Mouse (Mus musculus) neural tube, embryonic 13.5 days (tissue): ENCODE data around the gene Tm2d3. TPM values are rescaled to one million over a fixed set of nuclear protein-coding genes. Genes with fewer than 3 reads are reported as not detected.

Experiments used
- ATAC-seq: fragments of 200-750 bp; cut with Nextera tagmentation; 2 replicates; pipeline ENCODE4 v1.8.0; 2017; ENCODE audit warnings: low read depth, mild to moderate bottlenecking, moderate TSS enrichment, moderate library complexity
- H3K27ac ChIP-seq: fragments of 300-500 bp; sonication (generic); replicated peaks from 2 replicates; pipeline ENCODE4 v1.5.1; 2015; ENCODE audit warnings: moderate library complexity, mild to moderate bottlenecking, inconsistent platforms
- H3K27me3 ChIP-seq: fragments of 300-500 bp; sonication (generic); 2 replicates; pipeline ENCODE4 v1.6.1; 2015; ENCODE audit warnings: mild to moderate bottlenecking, inconsistent platforms
- H3K36me3 ChIP-seq: fragments of 300-500 bp; sonication (generic); 2 replicates; pipeline ENCODE4 v1.6.1; 2015; ENCODE audit warnings: mild to moderate bottlenecking, inconsistent platforms
- H3K4me1 ChIP-seq: fragments of 300-500 bp; sonication (generic); replicated peaks from 2 replicates; pipeline ENCODE4 v1.6.1; 2015; ENCODE audit warnings: inconsistent platforms
- H3K4me2 ChIP-seq: fragments of 300-500 bp; sonication (generic); 2 replicates; pipeline ENCODE4 v1.6.1; 2015; ENCODE audit warnings: inconsistent platforms, mild to moderate bottlenecking, moderate library complexity
- H3K4me3 ChIP-seq: fragments of 300-500 bp; sonication (generic); 2 replicates; pipeline ENCODE4 v1.5.1; 2015; ENCODE audit warnings: mild to moderate bottlenecking, inconsistent platforms
- H3K9ac ChIP-seq: fragments of 300-500 bp; sonication (generic); 2 replicates; pipeline ENCODE4 v1.6.1; 2015; ENCODE audit warnings: moderate library complexity, mild to moderate bottlenecking, inconsistent platforms
- H3K9me3 ChIP-seq: fragments of 300-500 bp; sonication (generic); 2 replicates; pipeline ENCODE4 v1.6.1; 2016; ENCODE audit warnings: inconsistent platforms
- WGBS: fragments of 180-500 bp; shearing (Covaris S2); methylation state at CpG from one replicate; pipeline ENCODE4 v1.1.7; 2015; 5-methylcytosine and 5-hydroxymethylcytosine counted together
- polyA plus RNA-seq: library from polyadenylated mRNA; unstranded; fragments of >200 nt; fragmentation: Nextera tagmentation; extraction: Ambion mirVana; gene quantifications from 2 replicates; pipeline ENCODE4 v1.2.1, GENCODE M21; 2015

Tm2d3 gene
- 83.9 and 87.3 TPM in 2 replicates for polyA plus RNA-seq

GRCm38 (mm10) chr7:65690869-65691268 is at the start of gene Tm2d3:
TSS of gene Tm2d3 (plus strand) at chr7:65691169.
- H3K36me3 ChIP-seq, result peaks cover 26% of the 10 kb centered on the region
- H3K27me3 ChIP-seq, result no peaks in the 10 kb centered on the region
- WGBS, result 93% methylated on average over 7 of the region's 7 CpGs
- no peak within 1 kb of the TSS for H3K4me2 ChIP-seq
- no peak within 1 kb of the TSS for H3K4me3 ChIP-seq
- H3K9me3 ChIP-seq, result no peaks in the 10 kb centered on the region
- peaks cover 26% of the 10 kb centered on the region for H3K4me1 ChIP-seq
- no peak within 1 kb of the TSS for H3K9ac ChIP-seq
- no peak within 1 kb of the TSS for H3K27ac ChIP-seq
- ATAC-seq, result no peak

GRCm38 (mm10) chr7:65642371-65643304 is 48.3 kb upstream of the Tm2d3 start:
- no peak for ATAC-seq
- Histone ChIP-seq H3K4me3 (no peak overlapping the region), H3K27me3 (peaks cover 10% of the 10 kb centered on the region), H3K9me3 (no peaks in the 10 kb centered on the region), H3K36me3 (peaks cover 3% of the 10 kb centered on the region; the same call in 1 of the 2 replicates), H3K27ac (no peak overlapping the region), H3K4me1 (peaks cover 17% of the 10 kb centered on the region), H3K4me2 (no peak overlapping the region), H3K9ac (no peak overlapping the region)
- 73% methylated on average over 6 of the region's 6 CpGs for whole genome bisulfite sequencing

GRCm38 (mm10) chr7:65643861-65644421 is 47.0 kb upstream of the Tm2d3 start:
- 38% methylated on average over 6 of the region's 6 CpGs for WGBS
- H3K27ac ChIP-seq, result peak overlapping the region; percentile 46; the same call in 1 of the 2 replicates
- H3K4me3 ChIP-seq, result peak overlapping the region; percentile 58
- H3K27me3 ChIP-seq, result peaks cover 10% of the 10 kb centered on the region
- H3K9ac ChIP-seq, result peak overlapping the region; percentile 64
- peak; percentile 10 for ATAC-seq
- H3K36me3 ChIP-seq, result peaks cover 13% of the 10 kb centered on the region
- H3K4me1 ChIP-seq, result peaks cover 17% of the 10 kb centered on the region
- H3K4me2 ChIP-seq, result peak overlapping the region; percentile 70
- no peaks in the 10 kb centered on the region; the same call in 1 of the 2 replicates for H3K9me3 ChIP-seq

- peaks cover 21% of the 10 kb centered on the region for H3K36me3 ChIP-seq
- H3K4me1 ChIP-seq, result peaks cover 17% of the 10 kb centered on the region
- H3K9me3 ChIP-seq, result peaks cover 6% of the 10 kb centered on the region
- peaks cover 10% of the 10 kb centered on the region for H3K27me3 ChIP-seq
- ATAC-seq, result peak; percentile 97
- peak within 1 kb of the TSS; percentile 70 for H3K4me2 ChIP-seq
- under 1% methylated on average over 62 of the region's 64 CpGs for WGBS
- H3K9ac ChIP-seq, result peak within 1 kb of the TSS; percentile 82
- peak within 1 kb of the TSS; percentile 58 for H3K4me3 ChIP-seq
- H3K27ac ChIP-seq, result peak within 1 kb of the TSS; percentile 87
Measured at GRCm38 (mm10) chr7:65644643-65645351, 46.2 kb upstream of the Tm2d3 start, which contains the start of gene Tarsl2. TSS of gene Tarsl2 (plus strand) at chr7:65644898.

DNA sequence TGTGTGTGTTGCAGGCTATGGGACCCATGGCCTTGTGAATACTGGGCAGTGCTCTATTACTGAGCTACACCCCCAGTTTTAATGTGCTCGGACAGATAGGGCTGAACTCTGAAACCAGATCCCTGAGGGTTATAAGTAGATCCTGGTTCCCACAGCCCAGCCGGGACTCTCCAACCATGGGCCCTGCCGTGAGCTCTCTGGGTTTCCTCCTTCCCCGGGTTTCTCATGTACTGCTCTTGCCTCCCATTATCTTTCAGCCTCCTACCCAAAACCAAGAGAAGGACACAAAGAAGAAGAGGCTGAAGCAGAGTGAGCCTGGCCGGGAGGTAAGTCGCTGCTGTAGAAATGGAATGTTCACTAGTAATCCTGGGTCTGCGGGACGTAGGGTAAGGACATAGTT is 45.0 kb upstream of the Tm2d3 start:
- Histone ChIP-seq H3K4me3 (no peak overlapping the region), H3K27me3 (peaks cover 10% of the 10 kb centered on the region), H3K27ac (no peak overlapping the region), H3K4me1 (peaks cover 17% of the 10 kb centered on the region), H3K9ac (peak overlapping the region; percentile 38; the same call in 1 of the 2 replicates), H3K36me3 (peaks cover 32% of the 10 kb centered on the region), H3K4me2 (0 out of 2 replicates have a peak overlapping the region, but pooled peaks have one; percentile 3), H3K9me3 (peaks cover 6% of the 10 kb centered on the region)
- no peak for ATAC-seq
- 88% methylated on average over 8 of the region's 8 CpGs for WGBS

- Histone ChIP-seq H3K27ac (no peak overlapping the region), H3K4me1 (peaks cover 5% of the 10 kb centered on the region; the same call in 1 of the 2 replicates), H3K4me3 (no peak overlapping the region), H3K4me2 (no peak overlapping the region), H3K27me3 (no peaks in the 10 kb centered on the region), H3K9ac (no peak overlapping the region), H3K36me3 (peaks cover 55% of the 10 kb centered on the region), H3K9me3 (peaks cover 6% of the 10 kb centered on the region)
- ATAC-seq, result no peak
- WGBS, result 90% methylated on average over 4 of the region's 4 CpGs
Measured at GRCm38 (mm10) chr7:65650662-65651061, 40.3 kb upstream of the Tm2d3 start.

GRCm38 (mm10) chr7:65657490-65658120 is 33.4 kb upstream of the Tm2d3 start:
- ATAC-seq, result no peak
- no peak overlapping the region for H3K27ac ChIP-seq
- no peaks in the 10 kb centered on the region for H3K4me1 ChIP-seq
- H3K4me3 ChIP-seq, result no peak overlapping the region
- WGBS, result 93% methylated on average over 2 of the region's 2 CpGs
- H3K9ac ChIP-seq, result no peak overlapping the region
- no peaks in the 10 kb centered on the region for H3K9me3 ChIP-seq
- peaks cover 33% of the 10 kb centered on the region for H3K36me3 ChIP-seq
- H3K4me2 ChIP-seq, result no peak overlapping the region
- no peaks in the 10 kb centered on the region for H3K27me3 ChIP-seq

DNA sequence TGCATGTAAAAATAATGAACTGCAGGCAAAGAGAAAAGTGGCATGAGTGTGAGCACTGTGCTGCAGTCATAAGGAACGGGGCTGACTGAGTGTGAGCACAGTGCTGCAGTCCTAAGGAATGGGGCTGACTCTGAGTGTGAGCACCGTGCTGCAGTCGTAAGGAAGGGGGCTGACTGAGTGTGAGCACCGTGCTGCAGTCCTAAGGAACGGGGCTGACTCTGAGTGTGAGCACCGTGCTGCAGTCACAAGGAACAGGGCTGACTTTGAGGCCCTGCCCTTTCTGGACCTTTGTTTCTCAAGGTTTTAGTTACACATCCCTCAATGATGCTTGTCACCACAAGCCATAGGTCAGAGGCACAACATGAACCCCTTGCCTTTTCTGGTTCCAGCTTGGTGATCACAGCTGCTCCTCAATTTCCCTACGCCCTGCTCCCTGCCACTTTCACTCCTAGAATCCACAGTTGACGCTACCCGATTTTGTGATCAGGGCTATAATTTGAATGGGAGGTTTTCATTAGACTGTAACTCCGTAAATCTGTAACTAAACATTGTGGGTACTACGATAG is 27.7 kb upstream of the Tm2d3 start:
- H3K9me3 ChIP-seq, result no peaks in the 10 kb centered on the region
- H3K4me1 ChIP-seq, result no peaks in the 10 kb centered on the region
- no peak overlapping the region for H3K9ac ChIP-seq
- no peaks in the 10 kb centered on the region for H3K27me3 ChIP-seq
- H3K27ac ChIP-seq, result no peak overlapping the region
- H3K36me3 ChIP-seq, result peaks cover 48% of the 10 kb centered on the region
- H3K4me2 ChIP-seq, result no peak overlapping the region
- H3K4me3 ChIP-seq, result no peak overlapping the region
- WGBS, result 89% methylated on average over 11 of the region's 11 CpGs
- no peak for ATAC-seq

DNA sequence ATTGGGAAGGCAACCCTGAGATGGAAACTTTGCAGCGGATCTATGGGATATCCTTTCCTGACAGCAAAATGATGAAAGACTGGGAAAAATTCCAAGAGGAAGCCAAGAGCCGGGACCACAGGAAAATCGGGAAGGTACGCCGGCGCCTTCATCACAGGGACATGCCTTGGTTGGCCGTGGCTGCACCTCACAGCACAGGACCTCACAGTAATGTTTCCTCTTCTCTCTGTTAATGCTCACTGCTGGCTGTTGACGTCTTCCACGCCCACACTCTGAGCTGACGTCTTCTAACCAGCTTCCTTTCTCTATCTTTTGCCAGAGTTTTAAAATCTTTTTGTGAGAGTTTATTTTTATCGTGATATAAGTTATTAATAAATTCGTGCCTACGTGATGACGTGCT is 27.1 kb upstream of the Tm2d3 start:
- no peaks in the 10 kb centered on the region for H3K4me1 ChIP-seq
- H3K27me3 ChIP-seq, result no peaks in the 10 kb centered on the region
- no peak for ATAC-seq
- H3K4me2 ChIP-seq, result no peak overlapping the region
- H3K9ac ChIP-seq, result no peak overlapping the region
- H3K9me3 ChIP-seq, result no peaks in the 10 kb centered on the region
- H3K27ac ChIP-seq, result no peak overlapping the region
- WGBS, result 92% methylated on average over 14 of the region's 14 CpGs
- H3K36me3 ChIP-seq, result peaks cover 47% of the 10 kb centered on the region
- H3K4me3 ChIP-seq, result no peak overlapping the region

DNA sequence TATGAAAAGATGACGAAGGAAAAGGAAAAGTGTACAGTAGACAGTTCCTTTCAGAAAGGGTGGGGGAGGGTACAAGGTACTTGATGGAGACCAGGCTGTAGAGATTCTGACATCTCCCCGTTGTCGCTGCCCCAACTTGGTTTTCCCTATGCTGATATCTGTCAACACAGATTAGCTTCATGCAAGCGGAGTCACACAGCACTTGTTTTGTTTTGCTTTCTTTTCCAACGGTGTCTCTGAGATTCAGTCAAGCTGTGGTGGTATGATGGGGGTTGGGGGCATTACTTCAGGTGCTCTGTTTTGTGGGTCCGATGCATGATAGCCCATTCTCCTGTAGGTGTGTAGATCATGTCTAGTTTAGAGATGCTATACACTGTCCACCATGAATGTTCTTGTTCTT is 23.5 kb upstream of the Tm2d3 start:
- H3K27ac ChIP-seq, result no peak overlapping the region
- WGBS, result 94% methylated on average over 6 of the region's 6 CpGs
- no peak overlapping the region for H3K9ac ChIP-seq
- H3K4me2 ChIP-seq, result no peak overlapping the region
- peaks cover 55% of the 10 kb centered on the region for H3K36me3 ChIP-seq
- no peaks in the 10 kb centered on the region for H3K4me1 ChIP-seq
- H3K27me3 ChIP-seq, result no peaks in the 10 kb centered on the region
- no peak overlapping the region for H3K4me3 ChIP-seq
- ATAC-seq, result no peak
- no peaks in the 10 kb centered on the region for H3K9me3 ChIP-seq

GRCm38 (mm10) chr7:65678050-65678449 is 12.9 kb upstream of the Tm2d3 start:
- H3K27ac ChIP-seq, result no peak overlapping the region
- no peaks in the 10 kb centered on the region for H3K9me3 ChIP-seq
- no peak overlapping the region for H3K4me3 ChIP-seq
- no peak overlapping the region for H3K9ac ChIP-seq
- no peak for ATAC-seq
- H3K4me2 ChIP-seq, result no peak overlapping the region
- 83% methylated on average over 10 of the region's 10 CpGs for whole genome bisulfite sequencing
- H3K27me3 ChIP-seq, result no peaks in the 10 kb centered on the region
- no peaks in the 10 kb centered on the region for H3K4me1 ChIP-seq
- peaks cover 31% of the 10 kb centered on the region for H3K36me3 ChIP-seq
